ENCODE assay signal across 22 mouse cellular contexts in the genomic region with DNA sequence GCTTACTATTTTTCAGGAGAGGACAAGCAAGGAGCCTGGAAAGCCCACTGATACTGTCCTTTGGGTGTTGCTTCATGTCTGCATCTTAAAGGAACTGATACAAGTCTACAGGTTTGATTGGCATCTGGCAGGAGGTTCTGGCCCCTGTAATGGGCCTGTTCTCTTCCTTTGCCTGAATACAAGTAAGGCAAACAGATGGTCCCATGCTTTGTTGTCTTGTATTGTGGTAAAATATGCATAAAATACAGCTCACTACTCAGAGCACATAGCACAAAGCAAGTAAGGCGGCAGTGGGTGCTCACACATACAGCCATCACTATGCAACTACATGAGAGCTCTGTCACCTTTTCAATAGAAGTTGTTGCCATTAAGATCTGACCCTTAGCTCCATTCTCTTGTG.
"Had no signal": no experiment of that assay in that cellular context is flagged by ENCODE, and none has a peak within 500 bp of the region (broad histone marks: within the 10 kb centered on the region; RNA-seq: fewer than 3 reads in every experiment).

No protein-coding gene starts in this region.

- DNase-seq: kidney, adult 9 months; kidney, postnatal 25 days; left cerebral cortex, postnatal 4 days; liver, postnatal 0 days; lung, embryonic 14.5 days; right cerebral cortex, adult 18-20 months; right cerebral cortex, postnatal 14 days; right cerebral cortex, postnatal 4 days; thymus, adult 2 months; thymus, postnatal 14 days; thymus, postnatal 4 days had no signal

- H3K4me2 ChIP-seq: limb, embryonic 12.5 days; limb, embryonic 15.5 days; liver, embryonic 11.5 days; lung, embryonic 14.5 days; midbrain, embryonic 12.5 days; midbrain, embryonic 15.5 days; neural tube, embryonic 12.5 days; neural tube, embryonic 15.5 days had no signal

- ATAC-seq: liver, postnatal 0 days; lung, postnatal 0 days; midbrain, embryonic 15.5 days had no signal

- H3K9me3 ChIP-seq: limb, embryonic 12.5 days; limb, embryonic 15.5 days; midbrain, embryonic 12.5 days; midbrain, embryonic 15.5 days; neural tube, embryonic 12.5 days; neural tube, embryonic 15.5 days had no signal

- H3K27ac ChIP-seq: limb, embryonic 12.5 days; limb, embryonic 15.5 days; liver, embryonic 14.5 days; macrophage; midbrain, embryonic 12.5 days; midbrain, embryonic 15.5 days; neural tube, embryonic 12.5 days; neural tube, embryonic 15.5 days; stomach, postnatal 0 days had no signal

- H3K4me3 ChIP-seq: limb, embryonic 12.5 days; limb, embryonic 15.5 days; midbrain, embryonic 12.5 days; midbrain, embryonic 15.5 days; neural tube, embryonic 12.5 days; neural tube, embryonic 15.5 days had no signal

- H3K4me1 ChIP-seq: limb, embryonic 15.5 days; midbrain, embryonic 15.5 days had no signal

- H3K9ac ChIP-seq: limb, embryonic 12.5 days; limb, embryonic 15.5 days; liver, embryonic 14.5 days; liver, postnatal 0 days; lung, embryonic 14.5 days; midbrain, embryonic 12.5 days; midbrain, embryonic 15.5 days; neural tube, embryonic 12.5 days; neural tube, embryonic 15.5 days had no signal

- H3K27me3 ChIP-seq: limb, embryonic 12.5 days; limb, embryonic 15.5 days; midbrain, embryonic 12.5 days; midbrain, embryonic 15.5 days; neural tube, embryonic 12.5 days; neural tube, embryonic 15.5 days had no signal
